Mouse (Mus musculus) lung, adult 18-20 months (tissue): ENCODE results near the gene 4930523C07Rik.

Source experiments
- DNase-seq, 2 experiments: peaks; one replicate each; pipeline ENCODE4 v3.0.0; 2022; ENCODE audit warnings: mixed read lengths in 2 of 2

The 4930523C07Rik gene

DNA sequence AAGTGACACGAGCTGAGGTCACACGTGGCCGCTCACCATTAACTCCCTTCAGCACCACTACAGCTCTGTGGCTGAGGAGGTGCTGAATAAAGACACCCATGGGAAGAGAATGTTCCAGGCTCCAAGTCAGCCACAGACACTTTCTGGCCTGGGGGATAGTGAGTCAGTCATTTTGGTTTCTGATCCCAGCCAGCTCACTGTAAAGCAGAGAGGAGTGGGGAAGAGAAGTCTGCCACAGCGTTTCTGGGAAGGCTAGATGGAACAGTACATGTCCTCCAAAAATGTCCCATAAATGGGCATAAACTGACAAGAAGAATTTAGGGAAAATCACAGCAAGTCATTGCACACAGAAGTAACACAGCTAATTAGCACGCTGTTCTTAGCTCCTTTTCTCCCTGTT lies 56.8 kb downstream of the 4930523C07Rik start:
- no peak for DNase-seq

DNA sequence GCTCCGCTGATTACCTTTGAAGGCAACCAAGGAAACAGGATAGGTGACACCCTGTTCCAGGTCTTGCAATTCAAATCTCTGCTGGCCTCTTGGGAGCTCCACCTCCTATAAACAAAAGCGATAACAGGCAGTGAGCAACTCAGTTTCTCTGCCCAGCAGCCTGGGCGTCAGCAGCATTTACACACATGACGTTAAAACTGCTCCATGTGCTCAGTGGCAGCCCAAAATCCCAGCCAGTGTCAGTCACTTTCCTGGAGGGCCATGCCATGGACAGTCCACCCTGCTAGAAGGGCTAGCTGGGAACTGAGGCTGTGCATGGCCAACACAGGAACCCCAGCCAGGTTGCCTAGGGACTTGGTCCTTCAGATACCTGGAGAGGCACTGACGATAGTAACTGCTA lies 61.2 kb downstream of the 4930523C07Rik start:
- peak; percentile 14 to 43 for DNase-seq

DNA sequence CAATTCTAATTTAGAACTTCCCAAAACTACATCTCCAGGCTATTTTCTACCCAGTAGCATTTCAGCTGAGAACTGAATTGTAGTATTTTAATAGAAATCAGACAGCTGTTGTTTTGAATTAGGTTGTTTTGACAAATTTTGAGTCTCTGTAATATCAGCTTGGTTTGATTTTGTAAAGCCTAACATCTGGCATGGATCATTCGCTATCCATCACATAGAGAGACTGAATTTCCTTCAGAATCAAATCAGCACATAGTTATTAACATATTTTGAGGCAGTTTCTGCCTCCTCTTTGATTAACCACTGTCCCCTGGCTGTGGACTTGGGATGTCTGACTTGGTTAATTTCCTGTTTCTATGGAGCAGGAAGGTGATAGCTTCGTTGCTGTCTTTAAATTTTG lies 64.4 kb downstream of the 4930523C07Rik start:
- no peak for DNase-seq

DNA sequence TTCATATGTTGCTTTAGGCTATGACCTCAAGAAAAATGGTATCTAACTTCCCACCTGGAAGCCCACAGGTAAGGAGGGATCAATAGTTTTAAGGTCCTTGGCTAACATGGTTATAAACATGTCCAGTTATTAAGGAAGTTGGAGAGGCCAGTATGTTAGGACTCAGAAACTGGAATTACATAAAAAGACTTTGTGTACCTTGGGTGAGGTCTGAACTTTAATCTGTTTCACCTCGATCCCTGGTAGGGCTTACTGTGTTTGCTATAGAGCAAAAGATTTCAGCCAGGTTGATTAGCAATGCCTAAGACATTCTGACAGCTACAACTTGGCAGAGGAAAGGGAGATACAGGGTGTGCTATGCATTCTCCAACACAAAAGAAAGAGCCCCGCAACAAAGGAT lies 79.8 kb downstream of the 4930523C07Rik start:
- DNase-seq = no peak
